ENCODE assay signal across 18 mouse cellular contexts in the genomic region with DNA sequence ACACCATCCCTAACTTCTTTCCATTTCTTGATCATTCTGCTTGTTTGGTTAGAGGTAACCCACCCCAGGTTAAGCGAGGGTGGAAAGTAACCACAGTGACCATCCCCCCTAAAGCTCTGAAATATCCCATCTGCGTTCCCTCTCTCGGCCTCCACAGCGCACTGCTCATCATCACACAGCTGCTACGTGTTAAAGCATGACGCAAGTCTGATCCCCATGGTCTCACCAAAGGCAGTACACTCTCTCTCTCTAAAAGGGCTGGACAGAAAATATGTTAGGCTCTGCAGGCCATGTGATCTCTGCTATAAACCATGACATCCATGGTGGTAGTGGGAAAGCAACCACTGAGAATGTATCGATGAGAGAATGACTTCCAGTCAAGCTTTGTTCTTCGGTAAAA. TPM values are rescaled to one million over a fixed set of nuclear protein-coding genes. Genes with fewer than 3 reads are reported as not detected.
DNase-seq lines count a peak whose midpoint lies in the region; ATAC-seq and TF ChIP-seq lines count a peak whose summit lies in the region.
"Had no signal": no experiment of that assay in that cellular context is flagged by ENCODE, and none has a peak within 500 bp of the region (broad histone marks: within the 10 kb centered on the region; RNA-seq: fewer than 3 reads in every experiment).

No protein-coding gene starts in this region.

- WGBS in hindbrain, embryonic 14.5 days, result 71% methylated on average over 8 of the region's 8 CpGs
- whole genome bisulfite sequencing in hindbrain, embryonic 12.5 days, result 72% methylated on average over 8 of the region's 8 CpGs
- 67% methylated on average over 8 of the region's 8 CpGs for WGBS in lung, embryonic 14.5 days
- 53% methylated on average over 8 of the region's 8 CpGs for WGBS in intestine, embryonic 15.5 days
- WGBS in stomach, embryonic 16.5 days, result 55% methylated on average over 8 of the region's 8 CpGs

- H3K9ac ChIP-seq in hindbrain, embryonic 14.5 days, result no peak overlapping the region
- H3K9ac ChIP-seq in hindbrain, embryonic 12.5 days, result no peak overlapping the region
- H3K9ac ChIP-seq in lung, embryonic 14.5 days, result no peak overlapping the region
- H3K9ac ChIP-seq in intestine, embryonic 15.5 days, result no peak overlapping the region
- no peak overlapping the region for H3K9ac ChIP-seq in stomach, embryonic 16.5 days (ENCODE audit: low read length)
- H3K9ac ChIP-seq: hindbrain, embryonic 13.5 days; midbrain, embryonic 13.5 days had no signal

- no peak for DNase-seq in hindbrain, embryonic 14.5 days (ENCODE audit: low spot score)
- DNase-seq in lung, embryonic 14.5 days, result peak; percentile 47
- DNase-seq in lung, postnatal 10 days, result no peak
- DNase-seq in adrenal gland, postnatal 14 days, result no peak
- no peak for DNase-seq in right cerebral cortex, postnatal 36 days (ENCODE audit: low spot score in 2 of 2)
- DNase-seq: B cell, adult 2 months; cerebellum, postnatal 10 days; gastrocnemius, adult 2 months; heart, adult 2 months; liver; lung, postnatal 14 days had no signal

- H3K4me2 ChIP-seq in hindbrain, embryonic 14.5 days (replicated peaks), result no peak overlapping the region
- H3K4me2 ChIP-seq in hindbrain, embryonic 12.5 days (replicated peaks), result no peak overlapping the region
- no peak overlapping the region for H3K4me2 ChIP-seq in lung, embryonic 14.5 days
- no peak overlapping the region for H3K4me2 ChIP-seq in intestine, embryonic 15.5 days (replicated peaks)
- H3K4me2 ChIP-seq in stomach, embryonic 16.5 days (ENCODE audit: low read depth, low read length), result no peak overlapping the region
- H3K4me2 ChIP-seq: hindbrain, embryonic 13.5 days; midbrain, embryonic 13.5 days had no signal

- H3K27me3 ChIP-seq in hindbrain, embryonic 14.5 days (ENCODE audit: control insufficient read depth, insufficient read depth, low read length), result no peaks in the 10 kb centered on the region
- H3K27me3 ChIP-seq in hindbrain, embryonic 12.5 days, result no peaks in the 10 kb centered on the region; the same call in none of the 2 replicates
- H3K27me3 ChIP-seq in lung, embryonic 14.5 days (ENCODE audit: insufficient read depth, low read length), result no peaks in the 10 kb centered on the region
- H3K27me3 ChIP-seq in intestine, embryonic 15.5 days (replicated peaks), result no peaks in the 10 kb centered on the region
- H3K27me3 ChIP-seq in stomach, embryonic 16.5 days (ENCODE audit: control insufficient read depth, insufficient read depth, low read length), result no peaks in the 10 kb centered on the region
- H3K27me3 ChIP-seq: midbrain, embryonic 13.5 days had no signal

- no peaks in the 10 kb centered on the region for H3K36me3 ChIP-seq in hindbrain, embryonic 14.5 days (replicated peaks; ENCODE audit: control insufficient read depth, insufficient read depth)
- H3K36me3 ChIP-seq in hindbrain, embryonic 12.5 days, result no peaks in the 10 kb centered on the region
- H3K36me3 ChIP-seq in lung, embryonic 14.5 days (ENCODE audit: insufficient read depth), result no peaks in the 10 kb centered on the region
- H3K36me3 ChIP-seq in intestine, embryonic 15.5 days, result no peaks in the 10 kb centered on the region
- no peaks in the 10 kb centered on the region for H3K36me3 ChIP-seq in stomach, embryonic 16.5 days (ENCODE audit: control insufficient read depth, insufficient read depth, low read length)
- H3K36me3 ChIP-seq: hindbrain, embryonic 13.5 days; midbrain, embryonic 13.5 days had no signal

- no peak for TF ChIP-seq CTCF in lung, embryonic 14.5 days (IDR thresholded peaks at IDR 0.05; ENCODE audit: low read depth)

- H3K9me3 ChIP-seq in hindbrain, embryonic 14.5 days (ENCODE audit: control insufficient read depth, low read length), result no peaks in the 10 kb centered on the region
- H3K9me3 ChIP-seq in hindbrain, embryonic 12.5 days (replicated peaks), result no peaks in the 10 kb centered on the region
- no peaks in the 10 kb centered on the region for H3K9me3 ChIP-seq in lung, embryonic 14.5 days (ENCODE audit: low read depth, low read length)
- H3K9me3 ChIP-seq in intestine, embryonic 15.5 days, result no peaks in the 10 kb centered on the region
- H3K9me3 ChIP-seq in stomach, embryonic 16.5 days (replicated peaks; ENCODE audit: control insufficient read depth, low read length), result no peaks in the 10 kb centered on the region
- H3K9me3 ChIP-seq: hindbrain, embryonic 13.5 days; midbrain, embryonic 13.5 days had no signal

- H3K27ac ChIP-seq in hindbrain, embryonic 14.5 days, result no peak overlapping the region
- no peak overlapping the region for H3K27ac ChIP-seq in hindbrain, embryonic 12.5 days
- no peak overlapping the region for H3K27ac ChIP-seq in lung, embryonic 14.5 days (ENCODE audit: low read depth)
- H3K27ac ChIP-seq in intestine, embryonic 15.5 days, result 0 out of 2 replicates have a peak overlapping the region, but pooled peaks have one; percentile 22
- H3K27ac ChIP-seq in stomach, embryonic 16.5 days (ENCODE audit: low read length), result peak overlapping the region; percentile 54; the same call in 1 of the 2 replicates
- H3K27ac ChIP-seq: gastrocnemius, adult 2 months; heart, adult 2 months; hindbrain, embryonic 13.5 days; midbrain, embryonic 13.5 days had no signal

- 0 out of 2 replicates have a peak, but pooled peaks cover 12% of the 10 kb centered on the region for H3K4me1 ChIP-seq in hindbrain, embryonic 14.5 days (replicated peaks; ENCODE audit: control insufficient read depth, insufficient read depth, low read length)
- peaks cover 33% of the 10 kb centered on the region for H3K4me1 ChIP-seq in hindbrain, embryonic 12.5 days
- H3K4me1 ChIP-seq in lung, embryonic 14.5 days (ENCODE audit: insufficient read depth), result no peaks in the 10 kb centered on the region
- peaks cover 10% of the 10 kb centered on the region; the same call in 1 of the 2 replicates for H3K4me1 ChIP-seq in intestine, embryonic 15.5 days (replicated peaks)
- H3K4me1 ChIP-seq in stomach, embryonic 16.5 days (ENCODE audit: control insufficient read depth, insufficient read depth, low read length), result peaks cover 6% of the 10 kb centered on the region; the same call in 1 of the 2 replicates

- H3K4me3 ChIP-seq in hindbrain, embryonic 14.5 days (replicated peaks; ENCODE audit: low read length), result no peak overlapping the region
- H3K4me3 ChIP-seq in hindbrain, embryonic 12.5 days, result no peak overlapping the region
- H3K4me3 ChIP-seq in lung, embryonic 14.5 days (ENCODE audit: low read depth, low read length), result no peak overlapping the region
- H3K4me3 ChIP-seq in intestine, embryonic 15.5 days (replicated peaks), result no peak overlapping the region
- no peak overlapping the region for H3K4me3 ChIP-seq in stomach, embryonic 16.5 days (replicated peaks; ENCODE audit: low read length)
- H3K4me3 ChIP-seq: gastrocnemius, adult 2 months; heart, adult 2 months; hindbrain, embryonic 13.5 days; midbrain, embryonic 13.5 days; myocyte had no signal

- ATAC-seq in hindbrain, embryonic 14.5 days (ENCODE audit: low FRiP score), result 0 out of 2 replicates have a peak, but pooled peaks have one; percentile 19
- ATAC-seq in hindbrain, embryonic 12.5 days (ENCODE audit: low FRiP score), result no peak
- peak; percentile 41; the same call in 1 of the 2 replicates for ATAC-seq in lung, embryonic 14.5 days (ENCODE audit: insufficient read depth)
- peak; percentile 77; the same call in 1 of the 2 replicates for ATAC-seq in intestine, embryonic 15.5 days
- ATAC-seq in stomach, embryonic 16.5 days (ENCODE audit: insufficient read depth, low FRiP score), result peak; percentile 81; the same call in 1 of the 2 replicates
- ATAC-seq: forebrain, embryonic 16.5 days; midbrain, embryonic 13.5 days had no signal

RNA-seq across cellular contexts. Expression of gene St6galnac3, which starts 14.4 kb away (rescaled TPM):
- polyA plus RNA-seq in hindbrain, embryonic 14.5 days (2014; fragmentation: Nextera tagmentation; extraction: Ambion mirVana), result 25.3 and 28.3 TPM in 2 replicates
- polyA plus RNA-seq in hindbrain, embryonic 12.5 days (2016; fragmentation: Nextera tagmentation; extraction: Ambion mirVana), result 31.7 and 40.8 TPM in 2 replicates
- polyA plus RNA-seq in lung, embryonic 14.5 days (2014; fragmentation: Nextera tagmentation; extraction: Ambion mirVana), result 34.1 and 34.8 TPM in 2 replicates
- polyA plus RNA-seq in intestine, embryonic 15.5 days (2015; fragmentation: Nextera tagmentation; extraction: Ambion mirVana), result 34.5 and 35.1 TPM in 2 replicates
- 32.4 and 34.9 TPM in 2 replicates for polyA plus RNA-seq in stomach, embryonic 16.5 days (2015; fragmentation: Nextera tagmentation; extraction: Ambion mirVana)
- 10.9 and 16.6 TPM in 2 replicates for total RNA-seq in adrenal gland, postnatal 14 days (2021)
- polyA plus RNA-seq: myocyte had no signal

Comparison
In these comparisons a context has a peak if more than half of its experiments do, and no peak if none do; other contexts are left out.
1. H3K27ac ChIP-seq: peak in intestine, embryonic 15.5 days (single experiment) and stomach, embryonic 16.5 days (single experiment); none in hindbrain, embryonic 14.5 days (single experiment), hindbrain, embryonic 12.5 days (single experiment) and lung, embryonic 14.5 days (single experiment).